Mouse (Mus musculus) olfactory bulb, adult 2 months (tissue): Measurements from ENCODE around the gene Zmiz1. TPM values are rescaled to one million over a fixed set of nuclear protein-coding genes. Genes with fewer than 3 reads are reported as not detected.

Experiments
- H3K27ac ChIP-seq: fragments of 200-500 bp; 2 replicates; pipeline ENCODE4 v1.5.1; 2012; ENCODE audit warnings: low read depth, low read length; ENCODE audit not compliant: insufficient read depth
- H3K4me1 ChIP-seq: fragments of 200-500 bp; 2 replicates; pipeline ENCODE4 v1.6.1; 2012; ENCODE audit warnings: low read length; ENCODE audit not compliant: control insufficient read depth, insufficient read depth
- H3K4me3 ChIP-seq: fragments of 200-500 bp; 2 replicates; pipeline ENCODE4 v1.5.1; 2012; ENCODE audit warnings: mild to moderate bottlenecking, low read depth, low read length, moderate library complexity; ENCODE audit not compliant: insufficient read depth
- CTCF ChIP-seq: fragments of 200-500 bp; IDR thresholded peaks from 2 replicates; pipeline ENCODE4 v1.5.1; 2012; ENCODE audit warnings: low read depth, mild to moderate bottlenecking, low read length, moderate library complexity; ENCODE audit not compliant: insufficient read depth
- POLR2A ChIP-seq: fragments of 200-500 bp; IDR thresholded peaks from 2 replicates; pipeline ENCODE4 v1.6.1; 2012; ENCODE audit warnings: mild to moderate bottlenecking, low read depth, low read length, moderate library complexity; ENCODE audit not compliant: insufficient read depth
- WGBS: fragments of 180-500 bp; shearing (Covaris S2); methylation state at CpG from one replicate; pipeline ENCODE4 v1.1.7; 2018; 5-methylcytosine and 5-hydroxymethylcytosine counted together
- polyA plus RNA-seq: library from polyadenylated mRNA; stranded (reverse); fragments of >200 nt; gene quantifications from 2 replicates; pipeline ENCODE4 v1.2.4, GENCODE M21; 2012; ENCODE audit warnings: low replicate concordance; ENCODE audit not compliant: missing spikeins, insufficient read depth, insufficient read length

Gene Zmiz1
- polyA plus RNA-seq, 1 experiment, result not detected

DNA sequence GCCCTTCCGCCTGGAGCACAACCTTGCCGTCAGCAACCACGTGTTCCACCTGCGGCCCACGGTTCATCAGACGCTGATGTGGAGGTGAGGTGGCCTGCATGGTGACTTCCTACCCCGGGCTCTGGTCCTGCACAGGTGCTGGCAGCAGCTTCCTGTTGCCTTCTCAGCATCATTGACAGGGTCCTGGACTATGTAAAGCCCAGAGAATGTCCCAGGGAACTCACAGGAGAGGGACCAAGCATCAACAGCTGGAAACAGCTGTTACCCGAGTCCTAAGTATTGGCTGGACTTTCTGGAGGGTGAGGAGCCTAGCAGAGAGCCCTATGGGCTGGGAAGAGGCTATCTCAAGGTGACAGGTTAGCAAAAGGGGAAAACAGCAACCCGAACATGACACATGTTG, 192.9 kb downstream of the Zmiz1 start:
- Histone ChIP-seq H3K4me3 (no peak overlapping the region), H3K4me1 (peaks cover 3% of the 10 kb centered on the region; the same call in 1 of the 2 replicates), H3K27ac (no peak overlapping the region)
- WGBS, result 90% methylated on average over 9 of the region's 9 CpGs
- TF ChIP-seq CTCF, result no peak
- TF ChIP-seq POLR2A, result no peak

DNA sequence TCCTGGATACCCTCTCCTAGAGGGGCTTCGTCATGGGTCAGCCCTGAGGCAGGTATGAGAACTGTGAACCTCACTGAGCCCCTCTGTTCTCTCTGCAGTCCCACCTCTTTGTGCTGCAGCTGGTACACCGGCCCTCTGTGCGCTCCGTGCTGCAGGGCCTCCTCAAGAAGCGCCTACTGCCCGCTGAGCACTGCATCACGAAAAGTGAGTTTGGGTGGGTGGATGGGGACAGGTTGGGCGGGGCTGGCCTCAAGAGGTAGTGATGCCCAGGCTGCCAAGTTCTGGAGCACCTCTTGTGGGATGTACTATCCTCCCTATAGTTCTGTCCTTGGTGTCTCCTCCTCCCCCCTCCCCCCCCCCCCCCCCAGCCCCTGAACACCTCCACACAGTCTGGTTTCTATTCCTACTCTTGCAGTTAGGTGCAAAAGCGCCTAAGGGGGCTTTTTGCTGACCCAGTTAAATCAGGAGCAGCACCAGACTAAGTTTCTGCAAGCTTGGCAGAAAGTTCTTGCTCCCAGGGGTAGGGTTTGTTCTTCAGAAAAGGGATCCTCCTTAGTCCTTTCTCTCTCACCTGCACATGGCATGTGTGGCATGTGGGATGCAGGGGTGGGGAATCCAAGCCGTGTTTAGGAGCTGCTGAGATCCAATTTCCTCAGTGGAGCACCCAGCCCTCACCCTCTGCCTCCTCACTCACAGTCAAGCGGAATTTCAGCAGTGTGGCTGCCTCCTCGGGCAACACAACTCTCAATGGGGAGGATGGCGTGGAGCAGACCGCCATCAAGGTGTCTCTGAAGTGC, 195.6 kb downstream of the Zmiz1 start:
- WGBS, result 76% methylated on average over 14 of the region's 14 CpGs
- H3K4me3 ChIP-seq, result no peak overlapping the region
- H3K4me1 ChIP-seq, result peaks cover 3% of the 10 kb centered on the region; the same call in 1 of the 2 replicates
- H3K27ac ChIP-seq, result no peak overlapping the region
- no peak for TF ChIP-seq POLR2A
- TF ChIP-seq CTCF, result no peak

GRCm38 (mm10) chr14:25660661-25661060, 201.7 kb downstream of the Zmiz1 start:
- no peak overlapping the region for H3K27ac ChIP-seq
- WGBS, result 47% methylated on average over 11 of the region's 11 CpGs
- H3K4me3 ChIP-seq, result no peak overlapping the region
- peaks cover 17% of the 10 kb centered on the region for H3K4me1 ChIP-seq
- TF ChIP-seq POLR2A (no peak), CTCF (no peak)

GRCm38 (mm10) chr14:25661185-25661920, 202.4 kb downstream of the Zmiz1 start:
- no peak overlapping the region for H3K27ac ChIP-seq
- 85% methylated on average over 17 of the region's 17 CpGs for WGBS
- TF ChIP-seq CTCF (no peak), POLR2A (no peak)
- peaks cover 17% of the 10 kb centered on the region for H3K4me1 ChIP-seq
- no peak overlapping the region for H3K4me3 ChIP-seq

GRCm38 (mm10) chr14:25663649-25664309, 204.8 kb downstream of the Zmiz1 start:
- Histone ChIP-seq H3K4me1 (peaks cover 17% of the 10 kb centered on the region), H3K4me3 (no peak overlapping the region)
- TF ChIP-seq POLR2A (no peak), CTCF (no peak)

DNA sequence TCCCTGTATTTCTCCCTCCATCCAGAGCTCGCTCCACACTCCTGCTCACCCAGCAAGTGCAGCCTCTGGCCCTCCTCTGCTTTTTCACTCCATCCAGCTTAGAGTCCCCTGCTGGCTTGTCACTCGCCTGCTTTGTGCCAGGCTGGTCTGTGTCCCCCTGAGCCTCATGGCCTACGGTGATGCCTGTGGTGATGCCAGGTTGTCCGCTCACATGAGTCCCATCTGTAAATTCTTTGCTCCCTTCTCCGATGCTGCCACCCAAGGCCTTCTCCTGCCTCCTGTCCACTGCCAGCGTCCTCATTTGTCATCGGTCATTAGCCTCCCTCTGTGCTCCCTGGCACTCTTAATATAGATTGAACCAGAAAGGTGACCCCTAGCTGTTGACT, 205.3 kb downstream of the Zmiz1 start:
- TF ChIP-seq CTCF (no peak), POLR2A (no peak)
- peaks cover 17% of the 10 kb centered on the region for H3K4me1 ChIP-seq
- no peak overlapping the region for H3K27ac ChIP-seq
- H3K4me3 ChIP-seq, result no peak overlapping the region
- 73% methylated on average over 7 of the region's 7 CpGs for WGBS

More at GRCm38 (mm10) chr14:25663649-25664309, 204.8 kb downstream of the Zmiz1 start:
- WGBS, result 78% methylated on average over 7 of the region's 7 CpGs
- H3K27ac ChIP-seq, result no peak overlapping the region

- Histone ChIP-seq H3K4me1 (peaks cover 17% of the 10 kb centered on the region), H3K27ac (no peak overlapping the region), H3K4me3 (no peak overlapping the region)
- 68% methylated on average over 19 of the region's 19 CpGs for WGBS
- TF ChIP-seq POLR2A (no peak), CTCF (no peak)
Observed at GRCm38 (mm10) chr14:25665314-25665970, 206.5 kb downstream of the Zmiz1 start.

- WGBS, result 95% methylated on average over 2 of the region's 2 CpGs
- no peak for TF ChIP-seq CTCF
- no peak for TF ChIP-seq POLR2A
- Histone ChIP-seq H3K27ac (no peak overlapping the region), H3K4me3 (no peak overlapping the region), H3K4me1 (peaks cover 14% of the 10 kb centered on the region)
Observed at GRCm38 (mm10) chr14:25666668-25667376, 207.8 kb downstream of the Zmiz1 start.

GRCm38 (mm10) chr14:25667587-25667986, 208.6 kb downstream of the Zmiz1 start:
- H3K4me1 ChIP-seq, result peaks cover 14% of the 10 kb centered on the region
- no peak overlapping the region for H3K4me3 ChIP-seq
- WGBS, result 64% methylated on average over 3 of the region's 3 CpGs
- TF ChIP-seq CTCF (no peak), POLR2A (no peak)
- no peak overlapping the region for H3K27ac ChIP-seq
